Mouse (Mus musculus): Measurements from ENCODE around the gene Ptrhd1. TPM values are rescaled to one million over a fixed set of nuclear protein-coding genes. Genes with fewer than 3 reads are reported as not detected.
"Not testable (repeated sequence)": the region's sequence is repeated elsewhere in the genome, so short reads cannot be mapped to it uniquely, and the experiment has no call there.

The Ptrhd1 gene
- polyA plus RNA-seq, 1 experiment from 2014 or later = 6.2 TPM

DNA sequence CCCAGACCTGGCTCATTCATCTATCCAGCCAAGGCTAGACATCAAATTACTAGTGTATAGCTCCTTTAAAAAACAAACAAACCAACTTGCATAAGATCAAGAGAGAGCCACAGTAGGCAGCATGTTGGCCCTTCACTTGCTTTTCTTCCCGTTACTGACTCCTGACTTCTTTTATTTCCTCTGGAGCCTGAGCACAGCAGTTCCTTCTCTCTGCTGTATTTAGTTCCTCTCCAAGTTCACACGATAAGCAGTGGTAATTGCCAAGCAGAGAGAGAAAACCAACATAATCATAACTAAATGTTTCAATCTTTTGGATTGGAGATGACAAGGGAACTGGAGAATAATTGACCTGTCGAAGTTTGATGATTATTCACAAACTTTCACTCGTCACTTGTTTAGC, 1.1 kb upstream of the Ptrhd1 start:
- H3K36me3 ChIP-seq (replicated peaks; ENCODE audit: control insufficient read depth, insufficient read depth) = peaks cover 11% of the 10 kb centered on the region; the same call in 1 of the 2 replicates

DNA sequence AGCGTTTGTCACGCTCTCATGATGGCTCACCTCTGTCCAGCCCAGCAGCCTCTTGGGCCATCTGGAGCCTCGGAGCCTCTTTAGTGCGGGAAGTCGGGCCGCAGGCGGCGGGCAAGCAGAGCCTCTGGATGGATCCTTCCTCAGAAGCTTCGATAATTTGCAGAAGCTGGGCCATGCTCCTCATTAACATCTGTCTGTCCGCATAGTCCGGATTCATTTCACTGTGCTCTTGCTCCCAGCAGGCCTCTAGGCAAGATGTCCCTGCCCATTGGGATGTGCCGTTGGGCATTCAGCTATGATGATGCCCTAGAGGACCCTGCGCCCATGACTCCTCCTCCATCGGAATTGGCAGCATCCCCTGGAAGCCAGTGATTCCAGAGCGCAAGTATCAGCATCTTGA, 3.7 kb downstream of the Ptrhd1 start:
- ATAC-seq (ENCODE audit: low FRiP score) (no peak), DNase-seq (ENCODE audit: low spot score) (no peak)
- peaks cover 6% of the 10 kb centered on the region; the same call in 1 of the 2 replicates for H3K36me3 ChIP-seq (replicated peaks; ENCODE audit: control insufficient read depth, insufficient read depth)
- no peak overlapping the region for H3K4me2 ChIP-seq (replicated peaks)
- WGBS = 94% methylated on average over 15 of the region's 15 CpGs
- no peak overlapping the region for H3K9ac ChIP-seq
- H3K27me3 ChIP-seq (ENCODE audit: control insufficient read depth, insufficient read depth, low read length) = no peaks in the 10 kb centered on the region
- peaks cover 14% of the 10 kb centered on the region for H3K4me1 ChIP-seq (replicated peaks; ENCODE audit: control insufficient read depth, insufficient read depth, low read length)
- H3K27ac ChIP-seq = no peak overlapping the region
- no peaks in the 10 kb centered on the region for H3K9me3 ChIP-seq (ENCODE audit: control insufficient read depth, low read length)
- no peak overlapping the region for H3K4me3 ChIP-seq (replicated peaks; ENCODE audit: low read length)

More for the DNA sequence above, 1.1 kb upstream of the Ptrhd1 start:
- Histone ChIP-seq H3K9me3 (ENCODE audit: control insufficient read depth, low read length) (no peaks in the 10 kb centered on the region), H3K27me3 (ENCODE audit: control insufficient read depth, insufficient read depth, low read length) (no peaks in the 10 kb centered on the region), H3K4me3 (replicated peaks; ENCODE audit: low read length) (peak overlapping the region; percentile 55; the same call in 1 of the 2 replicates), H3K9ac (no peak overlapping the region), H3K27ac (no peak overlapping the region), H3K4me1 (replicated peaks; ENCODE audit: control insufficient read depth, insufficient read depth, low read length) (peaks cover 16% of the 10 kb centered on the region), H3K4me2 (replicated peaks) (peak overlapping the region; percentile 71)
- WGBS = 60% methylated on average over 4 of the region's 4 CpGs
- DNase-seq (ENCODE audit: low spot score) (no peak), ATAC-seq (ENCODE audit: low FRiP score) (no peak)

- not testable (repeated sequence) for H3K4me1 ChIP-seq (replicated peaks; ENCODE audit: control insufficient read depth, insufficient read depth, low read length); H3K27ac ChIP-seq; H3K4me2 ChIP-seq (replicated peaks); H3K9ac ChIP-seq; DNase-seq (ENCODE audit: low spot score); ATAC-seq (ENCODE audit: low FRiP score); H3K4me3 ChIP-seq (replicated peaks; ENCODE audit: low read length); H3K36me3 ChIP-seq (replicated peaks; ENCODE audit: control insufficient read depth, insufficient read depth); H3K27me3 ChIP-seq (ENCODE audit: control insufficient read depth, insufficient read depth, low read length); H3K9me3 ChIP-seq (ENCODE audit: control insufficient read depth, low read length)
- WGBS = 71% methylated on average over 8 of the region's 8 CpGs
Measured at GRCm38 (mm10) chr12:4240281-4240680, 6.5 kb downstream of the Ptrhd1 start.

DNA sequence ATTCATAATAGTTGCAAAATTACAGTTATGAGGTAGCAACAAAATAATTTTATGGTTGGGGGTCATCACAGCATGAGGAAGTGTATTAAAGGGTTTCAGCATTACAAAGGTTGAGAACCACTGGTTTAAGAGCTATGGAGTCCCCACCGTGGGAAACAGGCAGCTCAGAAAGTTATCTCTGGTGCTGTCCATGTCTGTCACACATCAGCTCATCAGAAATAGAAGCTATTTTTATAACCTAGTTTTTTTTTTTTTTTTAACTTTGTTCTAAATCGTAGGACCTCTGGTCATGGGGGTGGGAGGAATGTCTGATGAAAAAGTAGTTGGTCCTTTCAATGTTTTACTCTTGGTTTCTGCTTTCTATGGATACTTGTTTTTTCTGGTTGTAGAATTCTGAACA, 10.0 kb downstream of the Ptrhd1 start:
- Histone ChIP-seq H3K27me3 (ENCODE audit: control insufficient read depth, insufficient read depth, low read length) (no peaks in the 10 kb centered on the region), H3K9ac (no peak overlapping the region), H3K9me3 (ENCODE audit: control insufficient read depth, low read length) (no peaks in the 10 kb centered on the region), H3K4me1 (replicated peaks; ENCODE audit: control insufficient read depth, insufficient read depth, low read length) (no peaks in the 10 kb centered on the region), H3K36me3 (replicated peaks; ENCODE audit: control insufficient read depth, insufficient read depth) (peaks cover 14% of the 10 kb centered on the region), H3K4me2 (replicated peaks) (no peak overlapping the region), H3K27ac (no peak overlapping the region), H3K4me3 (replicated peaks; ENCODE audit: low read length) (no peak overlapping the region)
- DNase-seq (ENCODE audit: low spot score) = no peak
- 78% methylated on average over 2 of the region's 2 CpGs for WGBS
- ATAC-seq (ENCODE audit: low FRiP score) = no peak

DNA sequence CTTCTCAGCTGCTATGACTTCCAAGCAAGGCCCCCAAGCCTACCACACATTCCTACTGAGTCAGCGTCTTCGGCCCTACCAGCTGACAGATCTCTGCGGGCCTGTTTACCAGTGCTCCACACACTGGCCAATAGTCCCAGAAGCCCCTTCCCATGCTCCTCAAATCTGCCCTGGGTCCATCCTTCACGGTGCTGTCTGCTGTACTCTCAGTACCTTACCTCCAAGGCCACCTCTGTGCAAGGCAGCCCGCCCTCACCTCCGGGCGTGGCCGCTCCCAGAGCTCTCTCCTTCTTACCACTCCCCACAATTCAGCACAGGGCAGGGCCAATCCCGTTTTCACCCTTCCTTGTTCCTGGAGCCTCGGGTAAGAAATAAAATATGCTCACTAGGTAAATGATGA, 11.9 kb downstream of the Ptrhd1 start:
- Histone ChIP-seq H3K9ac (no peak overlapping the region), H3K4me2 (replicated peaks) (no peak overlapping the region), H3K4me3 (replicated peaks; ENCODE audit: low read length) (no peak overlapping the region), H3K27me3 (ENCODE audit: control insufficient read depth, insufficient read depth, low read length) (no peaks in the 10 kb centered on the region), H3K4me1 (replicated peaks; ENCODE audit: control insufficient read depth, insufficient read depth, low read length) (no peaks in the 10 kb centered on the region), H3K27ac (no peak overlapping the region), H3K36me3 (replicated peaks; ENCODE audit: control insufficient read depth, insufficient read depth) (peaks cover 31% of the 10 kb centered on the region), H3K9me3 (ENCODE audit: control insufficient read depth, low read length) (no peaks in the 10 kb centered on the region)
- 92% methylated on average over 10 of the region's 10 CpGs for WGBS
- ATAC-seq (ENCODE audit: low FRiP score) (no peak), DNase-seq (ENCODE audit: low spot score) (no peak)

DNA sequence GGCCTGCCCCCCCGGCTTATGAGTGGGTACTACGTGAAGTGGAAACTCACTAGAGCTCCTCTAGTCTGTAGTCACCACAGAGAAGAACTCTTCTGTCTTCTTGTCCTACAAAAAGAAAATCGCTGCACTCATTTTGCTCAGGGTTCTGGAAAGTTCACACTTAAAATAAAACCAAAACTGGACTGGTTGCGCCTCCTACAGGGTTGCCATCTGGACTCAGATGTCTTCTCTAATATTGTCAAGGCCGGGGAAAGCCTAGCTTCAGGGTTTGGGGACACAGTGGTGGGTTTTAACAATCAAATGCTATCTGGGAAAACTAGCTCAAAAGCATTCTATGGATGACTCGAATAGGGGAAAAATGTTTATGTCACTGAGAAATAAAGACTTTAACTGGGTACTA, 16.0 kb downstream of the Ptrhd1 start:
- WGBS = 92% methylated on average over 6 of the region's 6 CpGs
- Histone ChIP-seq H3K4me1 (replicated peaks; ENCODE audit: control insufficient read depth, insufficient read depth, low read length) (no peaks in the 10 kb centered on the region), H3K36me3 (replicated peaks; ENCODE audit: control insufficient read depth, insufficient read depth) (peaks cover 54% of the 10 kb centered on the region), H3K4me2 (replicated peaks) (no peak overlapping the region), H3K27me3 (ENCODE audit: control insufficient read depth, insufficient read depth, low read length) (no peaks in the 10 kb centered on the region), H3K27ac (no peak overlapping the region), H3K9ac (no peak overlapping the region), H3K9me3 (ENCODE audit: control insufficient read depth, low read length) (no peaks in the 10 kb centered on the region), H3K4me3 (replicated peaks; ENCODE audit: low read length) (no peak overlapping the region)
- DNase-seq (ENCODE audit: low spot score) (no peak), ATAC-seq (ENCODE audit: low FRiP score) (no peak)

DNA sequence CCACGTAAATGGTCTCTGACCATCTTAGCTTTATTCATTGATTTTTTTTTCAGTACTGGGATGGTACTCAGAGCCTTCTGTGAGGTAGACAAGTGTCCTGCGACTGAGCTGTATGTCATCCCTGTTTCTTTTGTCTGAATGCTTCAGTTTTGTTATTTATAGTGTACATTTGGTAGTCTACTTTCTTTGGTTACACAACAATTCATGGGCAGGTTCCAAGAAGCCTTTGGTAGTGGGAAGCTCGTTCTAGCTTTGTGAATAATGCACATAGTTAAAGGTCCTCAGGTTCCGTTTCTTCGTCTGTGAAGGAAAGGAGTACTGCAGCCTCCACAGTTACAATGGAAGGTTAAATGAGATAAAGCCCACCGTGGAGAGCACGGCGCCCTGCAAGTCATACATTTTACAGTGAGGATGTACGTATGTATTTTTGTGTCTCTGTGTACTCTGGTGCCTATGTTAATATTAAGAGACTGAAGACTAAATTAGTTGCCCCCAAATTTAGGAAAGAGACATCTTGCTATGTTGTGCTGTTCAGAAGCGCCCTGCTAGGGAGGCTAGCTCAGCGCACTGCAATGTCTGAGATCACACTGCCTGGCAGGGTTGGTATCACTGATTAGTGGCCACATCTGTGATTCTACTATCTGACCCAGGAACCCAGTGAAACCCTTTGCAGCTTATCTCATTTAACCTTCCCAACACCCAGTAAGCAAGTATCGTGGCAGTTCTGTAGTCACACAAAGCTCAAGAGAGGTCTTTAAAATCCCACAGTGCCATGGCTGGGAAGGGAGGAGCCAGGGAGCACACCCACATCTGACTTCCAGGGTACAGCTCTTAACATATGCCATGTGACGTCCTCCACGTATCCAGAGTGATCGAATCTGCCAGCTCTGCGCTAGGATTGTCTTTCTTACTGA, 19.2 kb downstream of the Ptrhd1 start:
- peaks cover 68% of the 10 kb centered on the region for H3K36me3 ChIP-seq (replicated peaks; ENCODE audit: control insufficient read depth, insufficient read depth)
- no peak overlapping the region for H3K4me2 ChIP-seq (replicated peaks)
- 86% methylated on average over 16 of the region's 16 CpGs for WGBS
- no peak overlapping the region for H3K9ac ChIP-seq
- H3K27ac ChIP-seq = no peak overlapping the region
- DNase-seq (ENCODE audit: low spot score) (no peak), ATAC-seq (ENCODE audit: low FRiP score) (no peak)
- H3K4me3 ChIP-seq (replicated peaks; ENCODE audit: low read length) = no peak overlapping the region
- no peaks in the 10 kb centered on the region for H3K27me3 ChIP-seq (ENCODE audit: control insufficient read depth, insufficient read depth, low read length)
- no peaks in the 10 kb centered on the region for H3K9me3 ChIP-seq (ENCODE audit: control insufficient read depth, low read length)
- H3K4me1 ChIP-seq (replicated peaks; ENCODE audit: control insufficient read depth, insufficient read depth, low read length) = no peaks in the 10 kb centered on the region

DNA sequence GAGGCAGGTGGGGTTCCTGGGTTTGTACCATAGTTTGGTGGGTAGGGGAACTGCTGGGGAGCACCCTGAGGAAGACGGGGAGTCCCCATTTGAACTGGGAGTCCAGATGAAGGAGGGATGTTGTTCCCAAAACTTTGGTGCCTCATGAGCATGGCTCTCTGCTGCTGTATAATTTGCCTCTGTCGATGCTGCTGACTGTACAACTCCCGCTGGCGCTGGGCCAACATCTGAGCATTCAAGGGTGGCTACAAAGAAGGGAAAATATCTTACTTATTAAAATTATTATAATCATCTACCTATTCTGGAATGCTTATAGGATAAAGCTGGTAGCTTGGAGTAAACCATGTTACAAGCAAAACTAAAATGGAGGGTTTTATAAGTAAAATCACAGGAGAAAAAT, 33.9 kb downstream of the Ptrhd1 start:
- Histone ChIP-seq H3K4me3 (replicated peaks; ENCODE audit: low read length) (no peak overlapping the region), H3K36me3 (replicated peaks; ENCODE audit: control insufficient read depth, insufficient read depth) (peaks cover 74% of the 10 kb centered on the region), H3K27ac (no peak overlapping the region), H3K27me3 (ENCODE audit: control insufficient read depth, insufficient read depth, low read length) (no peaks in the 10 kb centered on the region), H3K9me3 (ENCODE audit: control insufficient read depth, low read length) (peaks cover 7% of the 10 kb centered on the region; the same call in 1 of the 2 replicates), H3K9ac (no peak overlapping the region), H3K4me2 (replicated peaks) (no peak overlapping the region), H3K4me1 (replicated peaks; ENCODE audit: control insufficient read depth, insufficient read depth, low read length) (no peaks in the 10 kb centered on the region)
- WGBS = 96% methylated on average over 4 of the region's 4 CpGs
- no peak for ATAC-seq (ENCODE audit: low FRiP score)
- no peak for DNase-seq (ENCODE audit: low spot score)

DNA sequence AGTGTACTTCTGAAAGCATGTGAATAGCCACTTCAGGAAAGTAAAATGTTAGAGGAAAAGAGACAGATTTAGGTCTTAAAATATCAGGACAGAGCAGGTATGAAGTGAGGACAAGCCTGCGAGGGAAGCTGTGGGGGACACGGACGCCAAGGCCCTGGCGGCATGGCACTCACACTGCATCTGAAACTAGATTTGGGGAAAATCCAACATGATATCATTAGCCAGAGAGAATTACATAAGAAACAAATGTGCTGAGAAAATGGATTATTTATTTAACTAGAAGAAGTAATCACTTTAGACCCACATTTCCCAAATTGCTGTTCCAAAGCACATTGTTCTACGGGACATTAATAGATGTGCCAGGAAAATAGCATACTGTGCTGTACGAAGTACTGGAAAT, 37.3 kb downstream of the Ptrhd1 start:
- no peak overlapping the region for H3K4me3 ChIP-seq (replicated peaks; ENCODE audit: low read length)
- H3K4me2 ChIP-seq (replicated peaks) = no peak overlapping the region
- H3K9me3 ChIP-seq (ENCODE audit: control insufficient read depth, low read length) = peaks cover 7% of the 10 kb centered on the region; the same call in 1 of the 2 replicates
- no peak for DNase-seq (ENCODE audit: low spot score)
- no peak overlapping the region for H3K27ac ChIP-seq
- no peak overlapping the region for H3K9ac ChIP-seq
- H3K4me1 ChIP-seq (replicated peaks; ENCODE audit: control insufficient read depth, insufficient read depth, low read length) = no peaks in the 10 kb centered on the region
- H3K36me3 ChIP-seq (replicated peaks; ENCODE audit: control insufficient read depth, insufficient read depth) = peaks cover 81% of the 10 kb centered on the region
- 91% methylated on average over 6 of the region's 6 CpGs for WGBS
- ATAC-seq (ENCODE audit: low FRiP score) = no peak
- H3K27me3 ChIP-seq (ENCODE audit: control insufficient read depth, insufficient read depth, low read length) = no peaks in the 10 kb centered on the region

All from hindbrain, embryonic 14.5 days (tissue).